Comparison of ENCODE assay signal across 8 mouse cellular contexts in genomic region chr14:53683361-53684015, GRCm38 (mm10).
DNase-seq lines count a peak whose midpoint lies in the region; ATAC-seq lines count a peak whose summit lies in the region.

No protein-coding gene starts in this region.

- ATAC-seq in CD4-positive, CD25-positive, alpha-beta regulatory T cell, adult 4 months, result peak; percentile 76
- ATAC-seq in granulocyte monocyte progenitor cell, adult 5-6 weeks (replicated peaks; ENCODE audit: poor library complexity, severe bottlenecking), result peak; percentile 92

- peak; percentile 7 for DNase-seq in 3134 (ENCODE audit: extremely low read depth, insufficient read length, low spot score)
- DNase-seq in MEL-GATA-1-ER (ENCODE audit: extremely low read depth, low read depth), result peak; percentile 62
- peak; percentile 16 for DNase-seq in brain, adult 2 months (ENCODE audit: low read depth, low spot score)
- DNase-seq in liver, result peak; percentile 6
- peak; percentile 1 for DNase-seq in right cerebral cortex, adult 18-20 months
- DNase-seq in thymus, postnatal 25 days, result peak; percentile 33

Comparison
In these comparisons a context has a peak if more than half of its experiments do, and no peak if none do; other contexts are left out.
1. Peak in every context shown above with its lines: DNase-seq and ATAC-seq.
2. DNase-seq: peak in every context shown above with its lines; median percentile 62 in MEL-GATA-1-ER; 33 in thymus, postnatal 25 days; 16 in brain, adult 2 months; 7 in 3134; 6 in liver; 1 in right cerebral cortex, adult 18-20 months.